Mouse (Mus musculus) forebrain, embryonic 14.5 days (tissue): ENCODE measurements around the gene Med13. TPM values are rescaled to one million over a fixed set of nuclear protein-coding genes. Genes with fewer than 3 reads are reported as not detected.

Experiments used
- polyA plus RNA-seq: library from polyadenylated mRNA; unstranded; fragments of >200 nt; fragmentation: Nextera tagmentation; extraction: Ambion mirVana; gene quantifications from 2 replicates; pipeline ENCODE4 v1.2.1, GENCODE M21; 2014

The Med13 gene
- polyA plus RNA-seq, 1 experiment from 2014 or later: 13.4 TPM

Other genes with a start within 250 kb of the Med13 start
- 3.5 and 3.7 TPM in 2 replicates for gene Brip1, start 156.4 kb downstream of the Med13 start, polyA plus RNA-seq
- gene Ints2, start 100.0 kb downstream of the Med13 start, polyA plus RNA-seq: 24.8 and 28.4 TPM in 2 replicates
- 15.7 and 19.7 TPM in 2 replicates for gene Rnft1, start 127.1 kb upstream of the Med13 start, polyA plus RNA-seq
- 41.8 and 42.1 TPM in 2 replicates for gene Rps6kb1, start 187.2 kb upstream of the Med13 start, polyA plus RNA-seq
- gene Tubd1, start 187.4 kb upstream of the Med13 start, polyA plus RNA-seq: 10.0 and 11.0 TPM in 2 replicates